Mouse (Mus musculus) urinary bladder, postnatal 25 days (tissue): Measurements from ENCODE around the gene Irf8.

Source experiments
- DNase-seq: peaks from one replicate; pipeline ENCODE4 v3.0.0; 2022; ENCODE audit warnings: low spot score

Irf8 gene

GRCm38 (mm10) chr8:120751226-120752081, 15.3 kb downstream of the Irf8 start:
- DNase-seq, result no peak

- peak; percentile 29 for DNase-seq
Measured at GRCm38 (mm10) chr8:120752082-120752452, 15.9 kb downstream of the Irf8 start.

GRCm38 (mm10) chr8:120753476-120753875, 17.3 kb downstream of the Irf8 start:
- DNase-seq, result no peak

GRCm38 (mm10) chr8:120755306-120756297, 19.4 kb downstream of the Irf8 start:
- DNase-seq, result no peak

GRCm38 (mm10) chr8:120758005-120758404, 21.8 kb downstream of the Irf8 start:
- no peak for DNase-seq

- no peak for DNase-seq
Measured at GRCm38 (mm10) chr8:120759847-120760246, 23.7 kb downstream of the Irf8 start.

- no peak for DNase-seq
Measured at GRCm38 (mm10) chr8:120760341-120761215, 24.4 kb downstream of the Irf8 start.

- DNase-seq, result no peak
Measured at GRCm38 (mm10) chr8:120763267-120763666, 27.1 kb downstream of the Irf8 start.

GRCm38 (mm10) chr8:120764638-120765037, 28.5 kb downstream of the Irf8 start:
- no peak for DNase-seq

- DNase-seq, result no peak
Measured at GRCm38 (mm10) chr8:120766622-120767021, 30.5 kb downstream of the Irf8 start.

- no peak for DNase-seq
Measured at GRCm38 (mm10) chr8:120768454-120769218, 32.5 kb downstream of the Irf8 start.

GRCm38 (mm10) chr8:120777184-120777583, 41.0 kb downstream of the Irf8 start:
- DNase-seq, result no peak

GRCm38 (mm10) chr8:120777732-120778131, 41.6 kb downstream of the Irf8 start:
- no peak for DNase-seq

- DNase-seq, result no peak
Measured at GRCm38 (mm10) chr8:120779106-120779505, 42.9 kb downstream of the Irf8 start.

- DNase-seq, result no peak
Measured at GRCm38 (mm10) chr8:120783781-120784180, 47.6 kb downstream of the Irf8 start.

- no peak for DNase-seq
Measured at GRCm38 (mm10) chr8:120786753-120787152, 50.6 kb downstream of the Irf8 start.

- no peak for DNase-seq
Measured at GRCm38 (mm10) chr8:120787631-120788030, 51.5 kb downstream of the Irf8 start.

GRCm38 (mm10) chr8:120792710-120793109, 56.6 kb downstream of the Irf8 start:
- DNase-seq, result no peak

GRCm38 (mm10) chr8:120795944-120796635, 59.9 kb downstream of the Irf8 start:
- peak; percentile 87 for DNase-seq

- no peak for DNase-seq
Measured at GRCm38 (mm10) chr8:120797019-120797727, 61.0 kb downstream of the Irf8 start.
